Mouse (Mus musculus) liver, embryonic 13.5 days (tissue): ENCODE measurements at regions not wholly inside any gene's neighbourhood (a gene's known extent, or its start where the extent isn't known, plus 50 kb on each side); places are given as distances from the start of the nearest gene placed in this dataset.

Experiments used
- ATAC-seq: fragments of 200-750 bp; cut with Nextera tagmentation; 2 replicates; pipeline ENCODE4 v1.8.0; 2017; ENCODE audit warnings: low read depth, mild to moderate bottlenecking, moderate number of reproducible peaks, moderate library complexity
- DNase-seq: peaks from one replicate; pipeline ENCODE4 v3.0.0; 2022
- H3K27ac ChIP-seq: fragments of 300-500 bp; sonication (generic); 2 replicates; pipeline ENCODE4 v1.5.1; 2015; ENCODE audit warnings: moderate library complexity, mild to moderate bottlenecking, inconsistent platforms
- H3K27me3 ChIP-seq: fragments of 300-500 bp; sonication (generic); 2 replicates; pipeline ENCODE4 v1.6.1; 2015; ENCODE audit warnings: mild to moderate bottlenecking, inconsistent platforms
- H3K36me3 ChIP-seq: fragments of 300-500 bp; sonication (generic); 2 replicates; pipeline ENCODE4 v1.6.1; 2015; ENCODE audit warnings: mild to moderate bottlenecking, inconsistent platforms
- H3K4me1 ChIP-seq: fragments of 300-500 bp; sonication (generic); replicated peaks from 2 replicates; pipeline ENCODE4 v1.6.1; 2015; ENCODE audit warnings: inconsistent platforms
- H3K4me2 ChIP-seq: fragments of 300-500 bp; sonication (generic); 2 replicates; pipeline ENCODE4 v1.6.1; 2015; ENCODE audit warnings: inconsistent platforms, mild to moderate bottlenecking, moderate library complexity
- H3K4me3 ChIP-seq: fragments of 300-500 bp; sonication (generic); replicated peaks from 2 replicates; pipeline ENCODE4 v1.5.1; 2015; ENCODE audit warnings: mild to moderate bottlenecking, inconsistent platforms
- H3K9ac ChIP-seq: fragments of 300-500 bp; sonication (generic); 2 replicates; pipeline ENCODE4 v1.6.1; 2015; ENCODE audit warnings: mild to moderate bottlenecking, inconsistent platforms
- H3K9me3 ChIP-seq: fragments of 300-500 bp; sonication (generic); replicated peaks from 2 replicates; pipeline ENCODE4 v1.6.1; 2016; ENCODE audit warnings: inconsistent platforms
- WGBS: fragments of 180-500 bp; shearing (Covaris S2); methylation state at CpG from one replicate; pipeline ENCODE4 v1.1.7; 2015; ENCODE audit not compliant: insufficient replicate concordance; 5-methylcytosine and 5-hydroxymethylcytosine counted together

DNA sequence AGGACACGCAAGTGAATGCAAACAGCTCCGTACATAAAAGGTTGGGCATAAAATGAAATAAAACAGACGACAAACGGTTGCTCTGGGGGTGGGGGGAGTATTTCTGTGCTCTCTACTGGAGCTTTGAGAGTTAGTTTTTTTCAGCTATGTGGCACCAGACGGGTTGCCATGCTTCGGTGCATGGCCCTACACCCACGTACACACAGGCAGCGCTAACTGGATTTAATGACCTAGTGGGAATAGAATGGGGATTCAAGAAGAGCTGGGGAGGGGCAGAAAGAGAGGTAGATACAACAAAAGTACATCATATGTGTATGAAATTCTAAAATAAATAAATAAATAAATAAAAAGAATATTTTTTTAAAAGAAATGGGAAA, 220.5 kb upstream of the Tmem45b start:
- no peak for ATAC-seq
- 71% methylated on average over 8 of the region's 8 CpGs for WGBS
- DNase-seq, result no peak
- Histone ChIP-seq H3K4me2 (no peak overlapping the region), H3K27me3 (peaks cover 5% of the 10 kb centered on the region; the same call in 1 of the 2 replicates), H3K4me1 (0 out of 2 replicates have a peak, but pooled peaks cover 4% of the 10 kb centered on the region), H3K36me3 (no peaks in the 10 kb centered on the region), H3K9ac (no peak overlapping the region), H3K27ac (no peak overlapping the region), H3K9me3 (no peaks in the 10 kb centered on the region), H3K4me3 (no peak overlapping the region)

- Histone ChIP-seq H3K4me2 (no peak overlapping the region), H3K9me3 (no peaks in the 10 kb centered on the region), H3K27me3 (peaks cover 5% of the 10 kb centered on the region; the same call in 1 of the 2 replicates), H3K4me3 (no peak overlapping the region), H3K27ac (no peak overlapping the region), H3K4me1 (0 out of 2 replicates have a peak, but pooled peaks cover 4% of the 10 kb centered on the region), H3K9ac (no peak overlapping the region), H3K36me3 (no peaks in the 10 kb centered on the region)
- WGBS, result 54% methylated on average over 16 of the region's 18 CpGs
- ATAC-seq, result no peak
- no peak for DNase-seq
Observed at GRCm38 (mm10) chr9:31684099-31684811, 220.0 kb upstream of the Tmem45b start.

DNA sequence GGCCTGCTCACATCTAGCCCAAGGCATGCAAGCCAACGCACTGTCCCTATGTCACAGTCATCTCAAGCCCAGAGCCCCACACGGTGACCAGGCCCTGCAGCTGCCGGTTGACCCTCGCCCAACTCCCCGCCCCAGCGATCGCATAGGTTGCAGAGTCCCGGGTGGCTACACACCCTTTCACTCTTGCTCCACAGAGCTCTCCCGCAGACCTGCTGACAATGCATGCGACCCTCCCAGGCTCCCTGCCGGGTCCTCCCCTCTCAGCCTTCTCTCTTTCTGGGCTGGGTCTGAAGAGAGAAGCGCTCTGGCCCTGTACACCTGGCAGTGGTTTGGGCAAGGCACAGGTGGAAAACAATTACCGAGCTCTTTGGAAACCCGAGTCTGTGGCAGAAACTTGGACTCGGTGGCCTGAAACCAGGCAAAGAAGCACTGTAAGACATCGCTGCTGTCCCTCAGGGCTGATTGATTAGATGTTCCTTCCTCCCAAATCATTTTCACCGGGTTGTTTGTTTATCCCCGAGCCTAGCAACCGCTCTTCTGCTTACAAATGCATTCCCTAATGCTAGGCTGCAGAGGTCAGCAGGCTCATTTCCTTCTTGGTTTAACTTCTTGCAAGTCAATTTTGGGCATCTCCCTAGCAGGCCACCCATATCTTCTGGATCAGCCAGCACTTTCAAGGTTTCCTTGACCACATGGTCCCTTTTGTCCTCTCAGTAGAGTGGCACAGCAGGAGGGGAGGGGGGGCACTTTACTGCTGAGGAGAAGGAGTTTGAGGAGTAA, 219.2 kb upstream of the Tmem45b start:
- Histone ChIP-seq H3K36me3 (no peaks in the 10 kb centered on the region), H3K4me3 (no peak overlapping the region), H3K9ac (no peak overlapping the region), H3K4me2 (0 out of 2 replicates have a peak overlapping the region, but pooled peaks have one; percentile 6), H3K27ac (no peak overlapping the region), H3K4me1 (0 out of 2 replicates have a peak, but pooled peaks cover 4% of the 10 kb centered on the region), H3K27me3 (peaks cover 5% of the 10 kb centered on the region; the same call in 1 of the 2 replicates), H3K9me3 (no peaks in the 10 kb centered on the region)
- 11% methylated on average over 19 of the region's 19 CpGs for WGBS
- DNase-seq (no peak), ATAC-seq (no peak)

- Histone ChIP-seq H3K36me3 (no peaks in the 10 kb centered on the region), H3K9ac (no peak overlapping the region), H3K4me2 (no peak overlapping the region), H3K9me3 (no peaks in the 10 kb centered on the region), H3K27ac (no peak overlapping the region), H3K4me3 (no peak overlapping the region), H3K4me1 (0 out of 2 replicates have a peak, but pooled peaks cover 4% of the 10 kb centered on the region), H3K27me3 (peaks cover 5% of the 10 kb centered on the region; the same call in 1 of the 2 replicates)
- 45% methylated on average over 6 of the region's 6 CpGs for whole genome bisulfite sequencing
- ATAC-seq (no peak), DNase-seq (no peak)
Observed at GRCm38 (mm10) chr9:31682893-31683292, 218.6 kb upstream of the Tmem45b start.

DNA sequence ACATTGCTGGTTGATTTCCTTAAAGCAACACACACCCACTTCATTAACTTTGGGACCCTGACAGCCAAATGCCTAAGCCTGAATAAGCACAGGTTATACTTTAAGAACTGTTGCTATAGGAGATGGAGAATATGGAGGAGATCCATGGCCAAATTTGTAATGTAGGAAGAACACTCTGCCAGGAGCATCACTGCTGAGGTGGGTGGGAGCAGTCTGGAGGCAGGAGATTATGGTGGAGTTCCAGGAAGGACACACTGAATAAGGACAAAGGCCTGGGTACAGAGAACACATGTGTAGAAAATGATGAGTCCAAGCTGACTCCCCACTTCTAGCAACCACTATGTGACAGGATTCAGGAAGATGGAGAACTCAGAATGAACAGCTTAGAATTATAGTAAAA, 212.9 kb upstream of the Tmem45b start:
- ATAC-seq (no peak), DNase-seq (no peak)
- Histone ChIP-seq H3K4me2 (no peak overlapping the region), H3K9ac (no peak overlapping the region), H3K4me3 (no peak overlapping the region), H3K4me1 (no peaks in the 10 kb centered on the region), H3K9me3 (no peaks in the 10 kb centered on the region), H3K27ac (no peak overlapping the region), H3K27me3 (no peaks in the 10 kb centered on the region), H3K36me3 (no peaks in the 10 kb centered on the region)

- WGBS, result 47% methylated on average over 2 of the region's 2 CpGs
- Histone ChIP-seq H3K4me1 (no peaks in the 10 kb centered on the region), H3K9me3 (no peaks in the 10 kb centered on the region), H3K4me3 (no peak overlapping the region), H3K27ac (no peak overlapping the region), H3K9ac (no peak overlapping the region), H3K36me3 (no peaks in the 10 kb centered on the region), H3K4me2 (no peak overlapping the region), H3K27me3 (no peaks in the 10 kb centered on the region)
- ATAC-seq (no peak), DNase-seq (no peak)
Observed at GRCm38 (mm10) chr9:31659026-31659425, 194.8 kb upstream of the Tmem45b start.

- H3K9me3 ChIP-seq, result no peaks in the 10 kb centered on the region
- H3K27me3 ChIP-seq, result no peaks in the 10 kb centered on the region
- H3K9ac ChIP-seq, result no peak overlapping the region
- no peak overlapping the region for H3K4me3 ChIP-seq
- 76% methylated on average over 4 of the region's 4 CpGs for WGBS
- no peak for ATAC-seq
- no peak overlapping the region for H3K27ac ChIP-seq
- H3K36me3 ChIP-seq, result no peaks in the 10 kb centered on the region
- no peaks in the 10 kb centered on the region for H3K4me1 ChIP-seq
- no peak for DNase-seq
- no peak overlapping the region for H3K4me2 ChIP-seq
Observed at GRCm38 (mm10) chr9:31657612-31658011, 193.3 kb upstream of the Tmem45b start.

GRCm38 (mm10) chr9:31656676-31657075, 192.4 kb upstream of the Tmem45b start:
- no peaks in the 10 kb centered on the region for H3K4me1 ChIP-seq
- H3K36me3 ChIP-seq, result no peaks in the 10 kb centered on the region
- no peaks in the 10 kb centered on the region for H3K9me3 ChIP-seq
- no peaks in the 10 kb centered on the region for H3K27me3 ChIP-seq
- H3K9ac ChIP-seq, result no peak overlapping the region
- H3K27ac ChIP-seq, result no peak overlapping the region
- H3K4me3 ChIP-seq, result no peak overlapping the region
- DNase-seq (no peak), ATAC-seq (no peak)
- WGBS, result 68% methylated on average over 11 of the region's 11 CpGs
- H3K4me2 ChIP-seq, result no peak overlapping the region

DNA sequence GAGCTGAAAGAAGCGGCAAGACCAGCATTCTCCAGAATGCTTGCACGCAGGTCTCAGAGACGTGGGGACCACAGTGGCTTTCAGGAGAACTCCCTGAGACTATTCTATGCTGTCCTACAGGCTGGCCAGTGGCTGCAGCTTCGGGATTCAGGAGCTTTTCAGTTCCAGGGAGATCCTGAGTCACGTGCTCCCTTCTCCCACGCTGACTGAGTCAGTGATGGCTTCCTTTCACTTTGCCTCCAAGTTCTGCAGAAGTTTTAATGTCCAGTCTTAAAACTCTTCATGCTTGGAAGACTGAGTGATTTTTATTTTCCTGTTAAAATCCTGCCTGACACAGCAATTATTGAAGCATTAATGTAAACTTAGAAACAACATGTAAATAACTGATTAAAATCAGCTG, 190.5 kb upstream of the Tmem45b start:
- no peak overlapping the region for H3K27ac ChIP-seq

GRCm38 (mm10) chr9:31654213-31654612, 190.0 kb upstream of the Tmem45b start:
- H3K36me3 ChIP-seq, result no peaks in the 10 kb centered on the region
- no peak overlapping the region for H3K9ac ChIP-seq
- H3K27me3 ChIP-seq, result no peaks in the 10 kb centered on the region
- DNase-seq (no peak), ATAC-seq (no peak)
- 77% methylated on average over 7 of the region's 7 CpGs for WGBS
- no peak overlapping the region for H3K4me2 ChIP-seq
- H3K27ac ChIP-seq, result no peak overlapping the region
- H3K9me3 ChIP-seq, result no peaks in the 10 kb centered on the region
- no peaks in the 10 kb centered on the region for H3K4me1 ChIP-seq
- H3K4me3 ChIP-seq, result no peak overlapping the region

More for the DNA sequence above, 190.5 kb upstream of the Tmem45b start:
- no peak for DNase-seq
- no peak overlapping the region for H3K9ac ChIP-seq
- H3K36me3 ChIP-seq, result no peaks in the 10 kb centered on the region
- H3K4me1 ChIP-seq, result no peaks in the 10 kb centered on the region
- H3K4me3 ChIP-seq, result no peak overlapping the region
- no peaks in the 10 kb centered on the region for H3K27me3 ChIP-seq
- no peaks in the 10 kb centered on the region for H3K9me3 ChIP-seq
- no peak overlapping the region for H3K4me2 ChIP-seq
- WGBS, result 50% methylated on average over 6 of the region's 6 CpGs
- ATAC-seq, result no peak

DNA sequence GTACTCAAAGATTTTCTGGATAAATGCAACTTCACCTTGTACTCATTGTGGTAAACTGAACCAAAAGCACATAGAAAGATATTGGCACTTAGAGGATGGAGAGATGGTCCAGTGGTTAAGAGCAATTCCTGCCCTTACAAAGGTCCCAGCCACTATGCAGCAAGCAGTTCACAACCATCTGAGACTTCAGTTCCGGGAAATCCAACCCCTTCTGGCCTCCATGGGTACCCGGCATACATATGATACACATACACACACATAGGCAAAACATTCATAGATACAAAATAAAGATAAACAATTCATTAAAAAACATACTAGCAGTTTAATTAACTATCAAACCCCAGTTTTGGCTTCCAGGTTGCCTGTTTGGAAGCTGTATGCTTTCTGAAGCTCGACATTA, 189.5 kb upstream of the Tmem45b start:
- no peak for DNase-seq
- Histone ChIP-seq H3K4me3 (no peak overlapping the region), H3K4me2 (no peak overlapping the region), H3K9me3 (no peaks in the 10 kb centered on the region), H3K27ac (no peak overlapping the region), H3K9ac (no peak overlapping the region), H3K4me1 (no peaks in the 10 kb centered on the region), H3K36me3 (no peaks in the 10 kb centered on the region), H3K27me3 (no peaks in the 10 kb centered on the region)
- WGBS, result 71% methylated on average over 3 of the region's 3 CpGs
- ATAC-seq, result no peak
